Mouse (Mus musculus) testis, adult 10 weeks (tissue): ENCODE measurements around the gene Lrrc63. TPM values are rescaled to one million over a fixed set of nuclear protein-coding genes. Genes with fewer than 3 reads are reported as not detected.

Experiments used
- polyA plus RNA-seq: library from polyadenylated mRNA; stranded (reverse); fragments of 350-450 nt; fragmentation: Illumina TruSeq; extraction: RNeasy Lipid Tissue Mini Kit (QIAGEN cat#74804); gene quantifications from one replicate; pipeline ENCODE4 v1.2.3, GENCODE M21; 2014; ENCODE audit warnings: low read depth, low replicate concordance

Lrrc63 gene
- 268 TPM for polyA plus RNA-seq

DNA sequence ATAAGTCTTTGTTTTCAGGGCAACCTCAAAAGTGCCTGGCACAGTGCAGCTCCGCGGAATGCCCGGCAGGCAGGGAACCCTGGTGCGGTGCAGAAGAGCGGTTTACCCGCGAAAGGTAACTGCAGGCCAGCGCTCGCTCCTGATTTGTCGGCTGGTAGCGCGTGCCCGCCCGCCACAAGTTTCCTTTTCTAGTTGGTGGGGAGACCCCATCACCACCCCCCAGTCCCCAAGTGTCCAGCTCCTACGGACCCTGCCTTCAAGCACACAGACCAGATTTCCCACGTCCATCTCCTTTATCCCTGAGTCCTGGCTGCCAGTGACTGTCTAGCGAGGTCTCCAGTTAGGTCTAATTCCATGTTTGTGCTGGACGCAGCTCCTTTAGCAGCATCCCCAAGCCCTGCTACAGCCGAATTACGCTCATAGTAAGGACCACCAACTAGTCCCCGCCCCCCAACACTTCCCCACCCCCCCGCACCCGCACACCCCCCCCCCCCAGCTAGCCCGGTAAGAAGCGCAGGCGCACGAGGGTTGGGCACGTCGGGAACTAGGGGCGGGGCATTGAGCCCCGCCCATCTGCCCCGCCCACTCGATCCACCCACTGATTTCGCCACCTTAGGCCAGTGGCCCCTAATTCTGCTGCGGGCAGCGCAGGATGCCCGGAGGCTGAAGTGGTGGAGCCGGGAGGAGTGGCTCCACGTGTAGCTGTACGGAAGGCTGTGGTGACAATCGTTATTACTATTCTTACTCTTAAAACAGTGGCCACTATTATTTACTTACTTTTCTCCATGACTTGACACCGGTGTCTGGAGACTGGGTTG, at the start of gene Lrrc63, which contains the start of gene Lcp1:
Lrrc63 (minus strand) TSS at position 381 of the 818 bp plus-strand sequence.
Lcp1 (plus strand) TSS at position 601 of the 818 bp plus-strand sequence.

Other genes starting within 250 kb of the Lrrc63 start
- 1.8 TPM for gene Lrch1, start 183.0 kb downstream of the Lrrc63 start, polyA plus RNA-seq
- 0.90 TPM for gene Rubcnl, start 114.9 kb downstream of the Lrrc63 start, polyA plus RNA-seq
- 3.9 TPM for gene Lcp1, start 220 bp upstream of the Lrrc63 start, polyA plus RNA-seq
- gene Cpb2, start 111.4 kb upstream of the Lrrc63 start, polyA plus RNA-seq = not detected
- gene Zc3h13, start 153.5 kb upstream of the Lrrc63 start, polyA plus RNA-seq = 10.6 TPM